Mouse (Mus musculus): ENCODE measurements around the gene Olfr959. TPM values are rescaled to one million over a fixed set of nuclear protein-coding genes. Genes with fewer than 3 reads are reported as not detected.

The Olfr959 gene
- polyA plus RNA-seq (2012; rRNA removed) = not detected in 2 replicates

DNA sequence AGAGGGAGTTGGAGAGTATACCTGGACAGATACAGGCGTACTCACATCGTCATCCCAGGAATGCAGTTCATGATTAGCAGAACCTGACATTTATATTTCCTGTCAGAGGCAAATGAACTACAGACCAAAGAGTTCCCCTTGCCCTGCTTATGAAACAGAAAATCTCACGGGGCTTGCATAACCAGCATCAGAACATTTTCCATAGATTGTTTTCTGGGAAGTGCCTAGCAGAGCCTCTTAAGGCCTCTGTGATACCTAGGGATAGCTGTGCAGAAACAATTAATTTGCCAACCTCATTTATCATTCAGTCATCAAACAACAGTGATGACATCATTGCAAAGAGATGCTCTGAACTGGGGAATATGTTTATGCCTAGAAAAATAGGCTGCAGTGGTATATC is at the start of gene Olfr959:
Olfr959 (minus strand) TSS at position 101 of the 400 bp plus-strand sequence.
- TF ChIP-seq POLR2A (IDR thresholded peaks at IDR 0.05; ENCODE audit: borderline replicate concordance, extremely low read depth, low read depth, low read length) (no peak), CTCF (IDR thresholded peaks at IDR 0.05; ENCODE audit: insufficient read depth, low read length) (no peak)
- H3K4me3 ChIP-seq (replicated peaks; ENCODE audit: extremely low read depth, low read depth, low read length) = no peak within 1 kb of the TSS
- 76% methylated on average over 3 of the region's 3 CpGs for WGBS
- no peaks in the 10 kb centered on the region for H3K4me1 ChIP-seq (ENCODE audit: control insufficient read depth, insufficient read depth, low read length)
- no peak for DNase-seq

DNA sequence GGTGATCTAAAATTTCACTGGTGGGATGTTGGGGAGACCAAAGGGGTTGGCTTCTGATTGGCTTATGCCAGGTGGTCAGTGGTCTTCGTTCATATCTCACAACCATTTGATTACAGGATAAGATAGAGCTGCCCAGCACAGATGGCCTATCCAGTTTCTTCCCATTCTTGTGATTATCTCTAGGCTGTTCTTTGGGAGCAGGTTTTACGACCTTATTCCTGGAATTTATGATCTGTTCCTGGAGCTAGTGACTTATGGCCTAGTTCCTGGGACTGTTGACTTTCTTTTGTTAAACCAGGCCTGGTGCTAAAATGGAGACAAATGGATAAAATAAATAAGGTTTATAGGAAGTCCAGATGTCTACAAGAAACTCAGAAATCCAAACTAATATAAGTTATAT is 49.3 kb upstream of the Olfr959 start:
- H3K4me1 ChIP-seq (ENCODE audit: control insufficient read depth, insufficient read depth, low read length) = no peaks in the 10 kb centered on the region
- H3K4me3 ChIP-seq (replicated peaks; ENCODE audit: extremely low read depth, low read depth, low read length) = no peak overlapping the region
- no peak for DNase-seq
- WGBS = 53% methylated on average over 2 of the region's 2 CpGs
- no peak for TF ChIP-seq POLR2A (IDR thresholded peaks at IDR 0.05; ENCODE audit: borderline replicate concordance, extremely low read depth, low read depth, low read length)
- TF ChIP-seq CTCF (IDR thresholded peaks at IDR 0.05; ENCODE audit: insufficient read depth, low read length) = no peak

DNA sequence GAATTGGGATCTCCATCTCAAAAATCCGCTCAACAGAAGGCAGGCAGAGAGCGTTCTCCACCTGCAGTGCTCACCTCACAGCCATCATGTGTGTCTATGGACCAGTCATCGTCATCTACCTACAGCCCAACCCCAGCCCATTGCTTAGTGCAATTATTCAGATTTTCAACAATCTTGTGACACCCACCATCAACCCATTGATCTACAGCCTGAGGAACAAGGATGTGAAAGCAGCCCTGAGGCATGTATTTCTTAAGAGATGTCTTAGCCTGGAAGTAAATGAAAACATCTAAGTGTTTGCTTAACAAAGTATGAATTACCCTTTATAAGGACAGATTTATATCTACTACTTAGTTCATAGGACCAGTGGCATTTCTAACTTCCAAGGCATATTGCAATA is 48.4 kb upstream of the Olfr959 start:
- DNase-seq = no peak
- no peak overlapping the region for H3K4me3 ChIP-seq (replicated peaks; ENCODE audit: extremely low read depth, low read depth, low read length)
- H3K4me1 ChIP-seq (ENCODE audit: control insufficient read depth, insufficient read depth, low read length) = no peaks in the 10 kb centered on the region
- TF ChIP-seq CTCF (IDR thresholded peaks at IDR 0.05; ENCODE audit: insufficient read depth, low read length) = no peak
- TF ChIP-seq POLR2A (IDR thresholded peaks at IDR 0.05; ENCODE audit: borderline replicate concordance, extremely low read depth, low read depth, low read length) = no peak
- 83% methylated on average over 3 of the region's 3 CpGs for WGBS

DNA sequence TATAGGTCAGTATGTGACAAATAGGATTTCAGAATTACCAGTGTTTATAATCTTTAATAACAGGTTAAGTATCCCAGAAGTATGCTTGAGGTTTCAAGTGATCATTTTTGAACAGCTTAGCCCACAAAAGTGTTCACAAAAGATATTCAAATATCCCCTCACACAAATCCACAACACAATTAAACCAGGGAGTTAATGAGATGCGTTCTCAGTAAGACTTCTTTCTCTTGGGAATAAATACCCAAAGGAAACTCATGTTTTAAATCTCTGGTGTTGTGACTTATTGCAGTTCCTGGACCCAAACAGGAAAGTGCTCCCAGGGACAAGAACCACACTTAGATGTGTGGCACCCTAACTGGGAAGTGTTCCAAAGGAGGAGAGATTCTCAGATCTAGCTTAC is 45.7 kb upstream of the Olfr959 start, which contains the start of gene Olfr960:
Olfr960 (plus strand) TSS at position 301 of the 400 bp plus-strand sequence.
- WGBS = 73% methylated on average over 1 of the region's 1 CpGs

DNA sequence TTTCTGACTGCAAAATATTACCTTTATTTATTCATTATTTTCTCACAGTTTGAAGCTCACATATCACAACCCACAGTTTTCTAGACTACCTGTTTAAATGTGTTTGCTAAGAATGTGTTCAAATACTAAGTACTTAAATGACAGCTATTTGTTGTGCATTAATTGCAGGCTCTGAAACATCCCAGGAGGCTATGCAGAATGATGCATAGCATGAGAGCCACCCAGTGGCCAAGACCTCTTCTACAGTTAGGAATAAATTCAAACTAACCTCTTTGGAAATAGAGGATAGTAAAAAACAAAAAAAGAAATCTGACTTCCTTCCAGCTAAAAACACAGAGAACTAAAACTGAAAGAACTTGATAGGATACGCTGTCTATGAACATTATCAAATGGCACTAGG is 36.6 kb upstream of the Olfr959 start:
- 67% methylated on average over 1 of the region's 1 CpGs for WGBS
- Histone ChIP-seq H3K4me1 (ENCODE audit: control insufficient read depth, insufficient read depth, low read length) (no peaks in the 10 kb centered on the region), H3K4me3 (replicated peaks; ENCODE audit: extremely low read depth, low read depth, low read length) (no peak overlapping the region)
- no peak for DNase-seq
- TF ChIP-seq POLR2A (IDR thresholded peaks at IDR 0.05; ENCODE audit: borderline replicate concordance, extremely low read depth, low read depth, low read length) (no peak), CTCF (IDR thresholded peaks at IDR 0.05; ENCODE audit: insufficient read depth, low read length) (no peak)

More for the DNA sequence above, 45.7 kb upstream of the Olfr959 start, which contains the start of gene Olfr960:
- no peak for DNase-seq
- no peak for TF ChIP-seq CTCF (IDR thresholded peaks at IDR 0.05; ENCODE audit: insufficient read depth, low read length)
- no peak for TF ChIP-seq POLR2A (IDR thresholded peaks at IDR 0.05; ENCODE audit: borderline replicate concordance, extremely low read depth, low read depth, low read length)
- Histone ChIP-seq H3K4me3 (replicated peaks; ENCODE audit: extremely low read depth, low read depth, low read length) (no peak within 1 kb of the TSS), H3K4me1 (ENCODE audit: control insufficient read depth, insufficient read depth, low read length) (no peaks in the 10 kb centered on the region)

DNA sequence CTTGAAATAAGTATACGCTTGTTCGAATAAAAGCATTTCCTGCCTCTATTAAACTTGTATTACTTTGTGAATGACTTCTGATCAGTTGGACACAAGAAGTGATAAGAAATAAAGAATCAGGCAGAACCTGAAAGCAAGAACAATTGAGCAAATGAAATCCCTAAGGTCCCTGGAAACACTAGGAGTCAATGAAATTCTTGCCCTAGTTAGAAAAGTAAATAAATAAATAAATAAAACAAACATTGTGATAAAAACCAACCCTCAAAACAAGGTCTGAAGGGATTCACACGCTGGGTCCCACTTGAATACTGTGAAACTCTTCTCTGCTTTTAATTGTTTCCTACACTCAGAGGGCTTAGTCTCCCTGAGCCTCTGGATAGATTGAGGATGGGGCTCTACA is 35.0 kb upstream of the Olfr959 start, which contains the start of gene Olfr148:
Olfr148 (plus strand) TSS at position 301 of the 400 bp plus-strand sequence.
- 68% methylated on average over 3 of the region's 3 CpGs for WGBS
- no peaks in the 10 kb centered on the region for H3K4me1 ChIP-seq (ENCODE audit: control insufficient read depth, insufficient read depth, low read length)
- H3K4me3 ChIP-seq (replicated peaks; ENCODE audit: extremely low read depth, low read depth, low read length) = no peak within 1 kb of the TSS
- no peak for TF ChIP-seq CTCF (IDR thresholded peaks at IDR 0.05; ENCODE audit: insufficient read depth, low read length)
- TF ChIP-seq POLR2A (IDR thresholded peaks at IDR 0.05; ENCODE audit: borderline replicate concordance, extremely low read depth, low read depth, low read length) = no peak
- DNase-seq = no peak

DNA sequence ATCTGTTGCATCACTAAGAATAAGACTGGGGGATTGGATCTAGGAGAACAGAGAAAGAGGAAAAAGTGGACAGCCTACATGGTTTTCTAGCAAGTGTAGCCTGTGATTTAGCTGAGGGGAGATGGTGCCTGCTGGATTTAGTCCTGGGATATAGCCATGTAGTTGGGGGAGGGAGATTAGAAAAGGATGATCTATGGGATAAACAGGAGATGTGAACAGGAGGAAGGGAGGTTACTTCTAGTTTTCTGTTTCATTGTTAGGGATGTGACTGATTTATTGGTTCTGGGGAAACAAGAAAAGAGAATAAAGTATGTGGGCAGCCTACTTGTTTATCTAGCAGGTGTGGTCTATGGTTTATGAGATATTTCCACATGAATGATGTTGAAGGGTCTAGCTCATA is 33.1 kb upstream of the Olfr959 start:
- TF ChIP-seq POLR2A (IDR thresholded peaks at IDR 0.05; ENCODE audit: borderline replicate concordance, extremely low read depth, low read depth, low read length) = no peak
- TF ChIP-seq CTCF (IDR thresholded peaks at IDR 0.05; ENCODE audit: insufficient read depth, low read length) = no peak
- no peak overlapping the region for H3K4me3 ChIP-seq (replicated peaks; ENCODE audit: extremely low read depth, low read depth, low read length)

DNA sequence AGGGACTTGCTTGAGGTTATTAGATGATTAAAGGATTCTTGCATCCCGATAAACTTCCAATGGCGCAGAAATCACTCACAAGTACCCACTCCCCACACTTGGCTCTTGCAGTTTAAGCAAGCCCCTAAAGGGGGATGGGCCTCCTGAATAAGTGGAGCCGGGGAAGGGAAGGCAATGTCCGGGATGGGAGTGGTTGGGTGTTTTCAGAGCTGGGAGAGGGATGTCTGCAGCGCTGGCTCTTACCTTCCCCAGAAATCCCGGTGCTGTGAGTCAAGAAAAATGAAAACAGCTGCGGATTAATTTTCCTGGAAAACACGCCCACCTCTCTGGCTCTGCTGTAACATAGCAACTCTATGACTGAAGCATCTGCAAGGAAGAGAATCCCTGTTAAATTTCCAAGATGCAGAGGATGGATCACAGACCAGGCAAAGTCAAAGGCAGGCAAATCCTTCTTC is 28.7 kb upstream of the Olfr959 start, which contains the start of gene AW551984:
AW551984 (minus strand) TSS at position 405 of the 455 bp plus-strand sequence.
- Histone ChIP-seq H3K4me3 (replicated peaks; ENCODE audit: extremely low read depth, low read depth, low read length) (no peak within 1 kb of the TSS), H3K4me1 (ENCODE audit: control insufficient read depth, insufficient read depth, low read length) (no peaks in the 10 kb centered on the region)
- WGBS = under 1% methylated on average over 8 of the region's 8 CpGs

More for the DNA sequence above, 33.1 kb upstream of the Olfr959 start:
- no peak for DNase-seq
- H3K4me1 ChIP-seq (ENCODE audit: control insufficient read depth, insufficient read depth, low read length) = no peaks in the 10 kb centered on the region

DNA sequence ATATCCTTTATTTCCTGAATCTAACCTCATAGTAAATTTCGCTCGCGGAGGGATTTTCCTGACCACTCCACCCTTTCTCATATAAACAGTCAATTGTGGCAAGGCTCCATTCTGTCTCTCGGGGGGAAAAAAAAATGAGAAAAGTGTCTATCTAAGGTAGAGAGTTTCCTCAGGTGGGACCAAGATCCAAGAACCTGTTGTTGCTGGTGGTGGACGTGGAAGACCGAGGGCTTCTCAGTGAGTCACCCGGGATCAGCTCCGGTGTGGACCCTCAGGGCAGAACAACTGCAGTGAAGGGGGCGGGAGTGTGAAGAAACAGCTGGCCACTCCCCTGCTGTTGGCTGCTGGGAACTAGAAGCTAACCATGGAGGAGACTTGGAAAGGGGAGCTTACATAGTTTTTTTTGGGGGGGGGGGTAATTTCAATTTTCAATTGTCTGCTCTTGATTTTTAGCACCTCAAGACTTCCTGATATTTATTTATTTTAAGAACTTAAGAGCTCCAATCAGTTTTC is 28.0 kb upstream of the Olfr959 start:
- TF ChIP-seq POLR2A (IDR thresholded peaks at IDR 0.05; ENCODE audit: borderline replicate concordance, extremely low read depth, low read depth, low read length) = no peak
- TF ChIP-seq CTCF (IDR thresholded peaks at IDR 0.05; ENCODE audit: insufficient read depth, low read length) = no peak
- no peak overlapping the region for H3K4me3 ChIP-seq (replicated peaks; ENCODE audit: extremely low read depth, low read depth, low read length)
- DNase-seq = no peak
- 2% methylated on average over 9 of the region's 9 CpGs for WGBS
- no peaks in the 10 kb centered on the region for H3K4me1 ChIP-seq (ENCODE audit: control insufficient read depth, insufficient read depth, low read length)

More for the DNA sequence above, 28.7 kb upstream of the Olfr959 start, which contains the start of gene AW551984:
- DNase-seq = no peak
- no peak for TF ChIP-seq POLR2A (IDR thresholded peaks at IDR 0.05; ENCODE audit: borderline replicate concordance, extremely low read depth, low read depth, low read length)
- no peak for TF ChIP-seq CTCF (IDR thresholded peaks at IDR 0.05; ENCODE audit: insufficient read depth, low read length)
